Mouse (Mus musculus) CH12.LX (cell line): ENCODE data around the gene Dlx2. TPM values are rescaled to one million over a fixed set of nuclear protein-coding genes. Genes with fewer than 3 reads are reported as not detected.

Source experiments
- DNase-seq: peaks from one replicate; pipeline ENCODE4 v3.0.0-alpha.2; 2013; ENCODE audit errors: extremely low read depth
- H3K27ac ChIP-seq: 2 replicates; pipeline ENCODE4 v1.5.1; 2012; ENCODE audit warnings: low read depth, mild to moderate bottlenecking, control low read depth, moderate library complexity; ENCODE audit not compliant: insufficient read depth
- H3K27me3 ChIP-seq: replicated peaks from 2 replicates; pipeline ENCODE3; 2012; ENCODE audit warnings: inconsistent platforms
- H3K36me3 ChIP-seq, 2 experiments: replicated peaks in 1 of 2; 2 replicates each; pipeline versions ENCODE3 to v1.6.1; 2012; ENCODE audit warnings: inconsistent platforms in 1 of 2, low read length in 1 of 2, mild to moderate bottlenecking in 1 of 2, mixed read lengths in 1 of 2, moderate library complexity in 1 of 2; ENCODE audit not compliant: control insufficient read depth in 1 of 2, insufficient read depth in 1 of 2
- H3K4me1 ChIP-seq, 2 experiments: 2 replicates each; pipeline ENCODE4 v1.6.1; 2012; ENCODE audit warnings: inconsistent platforms in 1 of 2, moderate library complexity in 1 of 2; ENCODE audit not compliant: insufficient read depth in 2 of 2, control insufficient read depth in 1 of 2
- H3K4me2 ChIP-seq: 2 replicates; pipeline ENCODE4 v1.6.1; 2012; ENCODE audit warnings: low read depth, mild to moderate bottlenecking, control low read depth; ENCODE audit not compliant: poor library complexity, insufficient read depth, severe bottlenecking
- H3K4me3 ChIP-seq, 3 experiments: fragments of 150-350 bp in 1 of 3; sonication (generic) in 1 of 3; replicated peaks in 1 of 3; 2 replicates each; pipeline versions ENCODE3 to v1.5.1; 2011 to 2012; ENCODE audit warnings: low read depth in 2 of 3, low read length in 2 of 3, mild to moderate bottlenecking in 2 of 3, moderate library complexity in 2 of 3, control low read depth in 1 of 3, improper control_type of control experiment in 1 of 3, inconsistent platforms in 1 of 3, mixed read lengths in 1 of 3; ENCODE audit not compliant: poor library complexity in 1 of 3
- H3K79me2 ChIP-seq: replicated peaks from 2 replicates; pipeline ENCODE4 v1.6.1; 2012; ENCODE audit warnings: mild to moderate bottlenecking, moderate library complexity; ENCODE audit not compliant: control insufficient read depth, poor library complexity, insufficient read depth, severe bottlenecking; ENCODE audit errors: extremely low read depth
- H3K9ac ChIP-seq: 2 replicates; pipeline ENCODE4 v1.6.1; 2012; ENCODE audit warnings: low read depth, mild to moderate bottlenecking, control low read depth, moderate library complexity; ENCODE audit not compliant: insufficient read depth
- H3K9me3 ChIP-seq: replicated peaks from 2 replicates; pipeline ENCODE3; 2012; ENCODE audit warnings: low read length, inconsistent platforms, mixed read lengths
- BHLHE40 ChIP-seq: IDR thresholded peaks from 2 replicates; pipeline ENCODE4 v1.6.1; 2011; ENCODE audit warnings: mild to moderate bottlenecking, low read depth, low read length, improper control_type of control experiment
- CHD1 ChIP-seq: IDR thresholded peaks from 2 replicates; pipeline ENCODE4 v1.6.1; 2012; ENCODE audit warnings: low read depth, low read length, improper control_type of control experiment, inconsistent platforms
- CHD2 ChIP-seq: IDR thresholded peaks from 2 replicates; pipeline ENCODE4 v1.6.1; 2011; ENCODE audit warnings: low read length, improper control_type of control experiment
- EP300 ChIP-seq: IDR thresholded peaks from 2 replicates; pipeline ENCODE4 v1.6.1; 2011; ENCODE audit warnings: low read length, improper control_type of control experiment
- HCFC1 ChIP-seq: IDR thresholded peaks from 2 replicates; pipeline ENCODE4 v1.6.1; 2012; ENCODE audit warnings: low read depth, mild to moderate bottlenecking, inconsistent platforms, low read length, improper control_type of control experiment
- IRF4 ChIP-seq: IDR thresholded peaks from 2 replicates; pipeline ENCODE4 v1.6.1; 2014; ENCODE audit warnings: low read depth, mild to moderate bottlenecking, inconsistent platforms, low read length, improper control_type of control experiment
- JUN ChIP-seq: IDR thresholded peaks from 2 replicates; pipeline ENCODE4 v1.6.1; 2011; ENCODE audit warnings: low read depth, mild to moderate bottlenecking, low read length, improper control_type of control experiment, moderate library complexity; ENCODE audit not compliant: insufficient read depth
- MAX ChIP-seq: IDR thresholded peaks from 2 replicates; pipeline ENCODE4 v1.6.1; 2011; ENCODE audit warnings: low read length, improper control_type of control experiment
- MAZ ChIP-seq: IDR thresholded peaks from 2 replicates; pipeline ENCODE4 v1.6.1; 2012; ENCODE audit warnings: low read depth, mild to moderate bottlenecking, inconsistent platforms, low read length, improper control_type of control experiment, moderate library complexity
- MXI1 ChIP-seq: IDR thresholded peaks from 2 replicates; pipeline ENCODE4 v1.6.1; 2011; ENCODE audit warnings: mild to moderate bottlenecking, low read depth, low read length, improper control_type of control experiment
- MYC ChIP-seq: IDR thresholded peaks from 2 replicates; pipeline ENCODE4 v1.6.1; 2011; ENCODE audit warnings: low read depth, mild to moderate bottlenecking, improper control_type of control experiment, low read length
- NELFE ChIP-seq: IDR thresholded peaks from 2 replicates; pipeline ENCODE4 v1.6.1; 2011; ENCODE audit warnings: low read depth, low read length, improper control_type of control experiment
- PAX5 ChIP-seq: IDR thresholded peaks from 2 replicates; pipeline ENCODE4 v1.6.1; 2012; ENCODE audit warnings: low read length, inconsistent platforms, mixed read lengths
- POLR2A ChIP-seq: IDR thresholded peaks from 2 replicates; pipeline ENCODE4 v1.6.1; 2011; ENCODE audit warnings: low read depth, mild to moderate bottlenecking, improper control_type of control experiment, low read length
- POLR2AphosphoS2 ChIP-seq: IDR thresholded peaks from 2 replicates; pipeline ENCODE4 v1.6.1; 2011; ENCODE audit warnings: low read depth, low read length, improper control_type of control experiment
- RAD21 ChIP-seq: IDR thresholded peaks from 2 replicates; pipeline ENCODE4 v1.6.1; 2011; ENCODE audit warnings: low read depth, mild to moderate bottlenecking, low read length, improper control_type of control experiment, moderate library complexity
- SMC3 ChIP-seq: IDR thresholded peaks from 2 replicates; pipeline ENCODE4 v1.6.1; 2011; ENCODE audit warnings: low read depth, low read length, improper control_type of control experiment
- TBP ChIP-seq: conservative IDR thresholded peaks from 2 replicates; pipeline ENCODE4 v1.6.1; 2011; ENCODE audit warnings: low read depth, low read length, improper control_type of control experiment
- ZC3H11A ChIP-seq: IDR thresholded peaks from 2 replicates; pipeline ENCODE4 v1.6.1; 2012; ENCODE audit warnings: low read depth, mild to moderate bottlenecking, inconsistent platforms, low read length, improper control_type of control experiment
- ZKSCAN1 ChIP-seq: IDR thresholded peaks from 2 replicates; pipeline ENCODE4 v1.6.1; 2012; ENCODE audit warnings: low read depth, inconsistent platforms, low read length, improper control_type of control experiment, borderline replicate concordance
- ZNF384 ChIP-seq: IDR thresholded peaks from 2 replicates; pipeline ENCODE4 v1.6.1; 2012; ENCODE audit warnings: low read depth, low read length, improper control_type of control experiment, inconsistent platforms
- dilution Hi-C: fragments of 300-500 bp; cut with MboI; formaldehyde crosslinking; loops from 2 replicates; pipeline ENCODE4 v1.14.3; 2020; ENCODE audit warnings: low sequenced_read_pairs; ENCODE audit not compliant: extremely low pct_unique_long_range_greater_than_20kb, extremely low pct_ligation_motif_present
- in situ Hi-C: fragments of 300-500 bp; cut with MboI; formaldehyde crosslinking; loops from 3 replicates; pipeline ENCODE4 v1.14.3; 2019; ENCODE audit warnings: low sequenced_read_pairs, low pct_ligation_motif_present, low pct_unique_long_range_greater_than_20kb, mixed read lengths
- polyA plus RNA-seq: library from polyadenylated mRNA; unstranded; fragments of >175 nt; gene quantifications from 2 replicates; pipeline ENCODE4 v1.2.1, GENCODE M21; 2012; ENCODE audit warnings: low read depth; ENCODE audit not compliant: insufficient read length
- total RNA-seq, 2 experiments: library from RNA; depleted of rRNA; stranded (reverse); fragments of 300-350 nt in 1 of 2; fragments of >200 nt in 1 of 2; gene quantifications; 2 replicates each; pipeline ENCODE4 v1.2.3; 2012 to 2014

The Dlx2 gene
- total and polyA plus RNA-seq, 3 experiments = not detected

DNA sequence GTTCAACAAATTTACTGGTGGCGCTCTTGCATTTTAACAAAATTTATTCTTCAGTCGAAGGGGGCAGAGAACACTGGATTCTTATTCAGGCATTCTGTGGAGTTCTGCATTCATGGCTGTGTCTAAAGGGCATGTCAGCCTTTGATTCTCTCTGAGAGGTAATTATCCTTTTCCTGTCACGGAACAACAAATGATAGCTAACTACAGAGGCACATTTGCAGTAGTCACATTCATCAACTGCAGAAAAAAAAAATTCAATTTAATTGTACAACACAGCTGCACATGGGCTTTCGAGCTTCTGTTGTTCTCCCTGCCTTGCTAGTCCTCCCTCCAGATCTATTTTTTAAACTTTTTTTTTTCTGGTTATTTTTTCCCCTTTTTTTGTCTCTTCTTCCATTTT is 29.6 kb downstream of the Dlx2 start:
- H3K79me2 ChIP-seq = no peaks in the 10 kb centered on the region
- no peak overlapping the region for H3K4me3 ChIP-seq
- no peaks in the 10 kb centered on the region for H3K9me3 ChIP-seq
- in situ Hi-C loops (no loop called here), dilution Hi-C loops (no loop called here)
- H3K36me3 ChIP-seq = peaks cover 0 to 12% of the 10 kb centered on the region in 2 experiments
- no peak overlapping the region for H3K9ac ChIP-seq
- no peaks in the 10 kb centered on the region for H3K27me3 ChIP-seq
- no peak for DNase-seq
- no peak overlapping the region for H3K4me2 ChIP-seq
- H3K4me1 ChIP-seq = no peaks in the 10 kb centered on the region
- H3K27ac ChIP-seq = no peak overlapping the region
- TF ChIP-seq MXI1 (no peak), ZC3H11A (no peak), RAD21 (no peak), ZKSCAN1 (no peak), HCFC1 (no peak), SMC3 (no peak), POLR2AphosphoS2 (no peak), MAZ (no peak), ZNF384 (no peak), CHD2 (no peak)
- TF ChIP-seq, all 38 proteins: peak for 0

DNA sequence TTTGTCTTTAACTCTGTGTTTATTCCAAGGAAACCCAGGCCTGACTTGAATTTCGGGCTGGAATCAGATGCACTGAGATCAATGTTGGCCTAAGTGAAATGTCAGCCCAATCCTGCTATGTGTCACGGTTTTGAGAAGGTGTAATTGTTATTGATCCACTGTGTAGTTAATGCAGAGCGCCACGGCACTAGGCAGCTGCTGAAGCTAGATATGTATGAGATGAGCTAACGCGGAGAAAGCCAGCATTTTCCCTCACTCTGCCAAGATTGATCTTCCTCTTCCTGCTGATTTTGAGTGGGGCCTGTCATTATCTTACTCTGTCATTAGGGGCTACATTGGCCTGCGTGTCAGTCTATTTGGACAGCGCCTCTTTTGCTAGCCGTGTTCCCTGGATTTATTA is 34.2 kb downstream of the Dlx2 start:
- no peaks in the 10 kb centered on the region for H3K27me3 ChIP-seq
- H3K4me2 ChIP-seq = no peak overlapping the region
- no peaks in the 10 kb centered on the region for H3K4me1 ChIP-seq
- in situ Hi-C loops = no loop called here
- no peaks in the 10 kb centered on the region for H3K79me2 ChIP-seq
- H3K9me3 ChIP-seq = no peaks in the 10 kb centered on the region
- dilution Hi-C loops = no loop called here
- H3K27ac ChIP-seq = no peak overlapping the region
- no peak overlapping the region for H3K4me3 ChIP-seq
- TF ChIP-seq MAZ (no peak), SMC3 (no peak), JUN (no peak), HCFC1 (no peak), POLR2A (no peak), ZC3H11A (no peak), MAX (no peak), BHLHE40 (no peak), CHD1 (no peak), TBP (no peak), MYC (no peak), IRF4 (no peak), PAX5 (no peak), EP300 (no peak), ZNF384 (no peak), NELFE (no peak), MXI1 (no peak)
- H3K9ac ChIP-seq = no peak overlapping the region
- no peak for DNase-seq
- H3K36me3 ChIP-seq = peaks cover 14 to 37% of the 10 kb centered on the region in 2 experiments
